Mouse (Mus musculus) kidney, adult 11 months (tissue): Measurements from ENCODE around the gene Hfm1.

ENCODE experiments used
- DNase-seq: peaks from one replicate; pipeline ENCODE4 v3.0.0; 2022

Hfm1 gene

DNA sequence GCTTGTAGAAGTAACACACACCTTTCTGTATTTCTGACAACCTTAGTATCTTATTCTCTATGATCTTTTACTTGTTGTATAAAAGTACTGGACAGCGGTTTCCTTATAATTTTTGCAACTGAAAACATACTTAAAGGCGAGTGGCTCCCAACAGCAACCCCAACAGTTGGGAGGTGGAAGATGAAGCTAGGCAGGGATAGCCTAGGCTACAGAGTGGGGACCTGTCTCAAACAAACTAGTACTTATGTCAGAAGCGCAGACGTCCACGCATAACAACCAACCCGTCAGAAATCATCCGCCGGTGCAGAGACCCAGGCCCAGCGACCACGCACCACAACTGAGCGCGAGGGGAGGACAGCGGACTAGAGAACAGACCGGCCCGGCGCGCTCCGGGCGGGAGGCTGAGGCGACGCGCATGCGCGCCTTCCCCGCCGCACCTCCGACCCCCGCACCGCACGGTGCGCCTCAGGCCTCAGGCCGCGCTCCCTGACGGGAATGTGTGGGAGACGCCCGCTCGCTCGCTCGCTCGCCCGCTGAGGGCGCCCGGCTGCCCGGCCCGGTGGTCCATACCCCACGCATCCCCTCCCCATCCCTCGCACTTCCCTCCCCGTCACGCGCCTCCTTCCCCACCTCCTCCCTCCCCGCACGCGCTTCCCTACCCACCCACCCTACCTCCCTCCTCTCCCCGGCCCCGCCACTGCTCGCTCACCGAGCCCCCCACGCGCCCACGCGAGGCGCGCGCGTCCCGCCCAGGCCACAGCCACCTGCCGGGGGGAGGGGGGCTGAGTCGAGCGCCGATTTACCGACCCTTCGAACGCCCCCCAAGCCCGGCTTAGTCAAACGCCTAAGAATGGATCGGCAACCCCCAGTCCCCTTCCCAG is at the start of gene Hfm1:
TSS of gene Hfm1 (minus strand) at position 834 of the 881 bp plus-strand sequence.
- peak; percentile 6 for DNase-seq

DNA sequence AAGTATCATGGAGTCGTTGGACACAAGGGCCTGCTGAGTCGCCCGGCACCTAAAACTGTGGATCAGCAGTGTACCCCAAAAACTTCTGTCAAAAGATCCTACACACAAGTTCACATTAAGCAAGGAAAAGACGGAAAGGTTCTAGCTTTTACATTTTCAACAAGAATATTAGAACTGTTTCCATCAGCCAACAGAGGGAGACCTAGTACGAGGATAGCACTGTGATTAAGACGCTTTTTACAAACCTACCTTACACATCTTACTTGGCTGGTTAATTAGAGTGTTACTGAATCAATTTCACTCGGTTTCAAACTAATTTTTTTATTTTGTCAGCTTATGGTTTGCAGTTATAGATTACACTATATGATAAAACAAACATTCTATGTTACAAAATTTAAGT is 47.8 kb upstream of the Hfm1 start:
- DNase-seq, result no peak

GRCm38 (mm10) chr5:106967578-106967977 is 41.5 kb upstream of the Hfm1 start:
- no peak for DNase-seq

GRCm38 (mm10) chr5:106966443-106966842 is 40.3 kb upstream of the Hfm1 start:
- DNase-seq, result no peak

DNA sequence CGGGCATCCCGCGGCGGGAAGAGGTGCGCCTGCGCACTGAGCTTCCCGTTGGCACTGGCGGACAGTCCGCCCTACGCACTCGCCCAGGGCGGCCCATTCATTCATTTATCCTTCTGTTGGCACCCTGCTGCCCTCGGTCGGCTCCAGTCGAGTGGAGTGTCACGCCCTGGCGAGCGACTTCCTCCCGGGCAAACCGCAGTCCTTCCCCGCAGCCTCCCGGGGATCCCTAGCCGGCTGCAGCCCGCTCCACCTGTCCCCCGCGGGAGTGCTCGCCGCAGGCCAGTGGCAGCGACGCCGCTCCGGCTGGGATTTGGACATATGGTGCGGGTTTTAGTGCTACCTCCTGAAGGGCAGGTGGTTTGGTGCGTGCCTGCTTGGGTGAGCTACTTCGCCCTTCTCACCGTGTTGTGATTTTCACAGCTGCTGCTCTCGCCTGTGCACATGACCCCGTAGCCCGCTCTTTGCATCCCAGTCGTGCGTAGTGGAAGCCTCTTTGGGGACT is 38.4 kb upstream of the Hfm1 start:
- no peak for DNase-seq

- peak; percentile 84 for DNase-seq
Measured at GRCm38 (mm10) chr5:106963584-106964512, 37.7 kb upstream of the Hfm1 start, which contains the start of gene Cdc7. Gene Cdc7 (plus strand): TSS chr5:106964322.

DNA sequence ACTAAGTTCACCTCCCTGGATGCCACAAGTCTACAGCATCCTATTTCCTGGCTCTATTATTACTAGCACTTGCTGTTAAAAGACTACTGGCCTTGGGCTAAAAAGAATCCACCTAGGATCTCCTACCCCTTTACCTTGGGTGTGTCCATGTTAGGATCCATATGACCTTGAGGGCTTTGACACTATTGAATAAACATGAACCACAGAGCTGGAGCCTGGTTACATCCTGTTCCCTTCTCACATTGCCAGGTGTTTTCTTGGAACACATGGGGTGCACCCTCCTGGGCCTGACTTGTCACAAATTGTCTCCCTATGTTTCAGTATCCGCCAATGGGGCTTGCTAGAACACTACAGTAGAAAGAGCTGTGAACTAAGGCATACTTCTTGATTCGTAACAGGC is 34.3 kb upstream of the Hfm1 start:
- no peak for DNase-seq

GRCm38 (mm10) chr5:106959031-106959430 is 32.9 kb upstream of the Hfm1 start:
- peak; percentile 35 for DNase-seq

- DNase-seq, result peak; percentile 23
Measured at GRCm38 (mm10) chr5:106956467-106956866, 30.3 kb upstream of the Hfm1 start.

DNA sequence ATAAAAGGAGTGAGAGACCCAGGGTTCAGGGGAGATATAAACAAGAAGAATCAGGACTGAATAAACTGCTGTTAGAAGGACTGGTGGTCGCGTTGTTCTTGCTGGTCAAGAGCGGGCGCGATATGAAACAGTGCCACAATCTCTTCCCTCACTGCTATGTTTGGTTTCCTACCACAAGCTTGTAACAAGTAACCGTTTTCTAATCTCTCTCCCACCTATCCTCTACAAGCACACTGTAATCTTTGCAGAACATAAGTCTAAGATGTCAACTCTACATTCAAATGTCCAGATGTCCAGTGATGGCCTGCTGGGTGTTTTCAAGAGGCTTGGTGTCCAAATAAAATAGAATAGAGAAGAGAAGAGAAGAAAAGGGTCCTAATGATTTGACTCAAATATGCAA is 22.6 kb upstream of the Hfm1 start:
- DNase-seq, result no peak

- DNase-seq, result no peak
Measured at GRCm38 (mm10) chr5:106946342-106946741, 20.2 kb upstream of the Hfm1 start.

DNA sequence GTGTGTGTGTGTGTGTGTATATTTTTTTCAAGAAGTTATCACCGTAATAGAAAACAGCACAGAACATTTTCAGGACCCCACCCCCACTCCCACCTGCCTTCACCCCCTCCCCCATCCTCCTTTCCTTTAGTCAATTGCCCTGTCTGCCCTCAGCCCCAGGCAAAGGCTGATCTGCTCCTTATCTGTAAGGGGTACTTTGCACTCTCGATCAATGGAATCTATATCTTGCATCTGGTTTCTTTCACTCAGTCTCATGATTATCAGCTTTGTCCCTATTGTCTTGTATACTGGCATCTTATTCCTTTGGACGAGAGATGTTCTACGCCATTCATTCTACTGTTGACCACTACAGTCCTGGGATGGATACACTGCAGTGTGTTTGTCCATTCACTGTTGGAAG is 1.9 kb upstream of the Hfm1 start:
- DNase-seq, result no peak

- no peak for DNase-seq
Measured at GRCm38 (mm10) chr5:106926369-106926686, 207 bp upstream of the Hfm1 start.

GRCm38 (mm10) chr5:106919315-106919714 is 6.8 kb downstream of the Hfm1 start:
- DNase-seq, result no peak

GRCm38 (mm10) chr5:106896879-106897278 is 29.2 kb downstream of the Hfm1 start:
- no peak for DNase-seq

GRCm38 (mm10) chr5:106891773-106892172 is 34.3 kb downstream of the Hfm1 start:
- peak; percentile 30 for DNase-seq

- no peak for DNase-seq
Measured at GRCm38 (mm10) chr5:106887303-106888071, 38.6 kb downstream of the Hfm1 start.

- no peak for DNase-seq
Measured at GRCm38 (mm10) chr5:106885517-106885916, 40.6 kb downstream of the Hfm1 start.

DNA sequence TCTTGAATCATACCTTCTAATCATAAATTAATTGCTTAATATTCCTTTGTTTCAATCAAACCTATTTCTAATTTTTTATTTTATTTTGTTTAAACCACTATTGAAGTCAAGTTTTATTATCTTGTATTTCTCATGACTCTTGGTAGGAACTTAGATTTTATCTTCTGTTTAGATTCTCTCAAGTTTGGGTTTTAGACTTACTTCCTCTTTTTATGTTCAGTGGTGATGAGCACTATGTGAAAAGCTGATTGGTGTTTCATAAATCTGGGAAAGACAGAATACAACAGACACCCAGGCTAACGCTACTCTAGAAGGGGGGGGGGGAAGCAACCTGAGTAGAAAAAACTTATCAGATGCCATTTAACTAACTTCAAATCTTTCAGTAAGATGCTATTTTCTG is 49.7 kb downstream of the Hfm1 start:
- DNase-seq, result no peak

DNA sequence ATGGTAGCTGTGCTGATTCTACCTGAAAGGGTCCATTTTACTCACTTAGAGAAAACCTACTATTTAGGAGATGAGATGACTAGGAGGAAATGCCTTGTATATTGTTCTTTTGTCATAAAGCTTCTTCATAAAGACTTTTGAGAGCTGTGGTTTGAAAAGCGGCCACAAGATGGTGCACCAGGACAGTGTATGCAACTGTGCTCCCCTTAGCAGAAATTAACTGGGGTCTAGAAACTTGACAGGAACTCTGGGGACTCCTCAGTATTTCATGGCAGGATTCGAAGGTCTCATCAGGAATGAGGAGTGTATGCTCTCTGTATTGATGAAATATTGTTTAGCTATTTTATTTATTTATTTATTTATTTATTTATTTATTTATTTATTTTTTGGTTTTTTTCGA is 65.7 kb downstream of the Hfm1 start:
- DNase-seq, result peak; percentile 8

GRCm38 (mm10) chr5:106853284-106853683 is 72.8 kb downstream of the Hfm1 start:
- DNase-seq, result no peak

DNA sequence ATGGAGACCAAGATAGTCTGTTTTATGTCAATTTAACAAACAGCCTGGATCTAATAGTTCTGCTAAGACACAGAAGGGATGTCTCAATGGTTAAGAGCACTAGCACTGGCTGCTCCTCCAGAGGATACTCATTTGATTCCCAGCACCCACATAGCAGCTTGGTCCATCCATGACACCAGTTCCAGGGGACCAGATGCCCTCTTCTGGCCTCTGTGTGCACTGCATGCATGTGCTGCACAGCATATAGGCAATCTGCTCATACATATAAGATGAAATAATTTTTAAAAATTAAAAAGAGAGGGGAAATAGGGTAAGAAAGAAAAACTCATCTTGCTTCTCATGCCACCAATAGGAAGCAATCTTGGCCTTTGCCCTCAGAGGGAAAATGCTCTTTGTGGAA is 79.1 kb downstream of the Hfm1 start:
- no peak for DNase-seq

DNA sequence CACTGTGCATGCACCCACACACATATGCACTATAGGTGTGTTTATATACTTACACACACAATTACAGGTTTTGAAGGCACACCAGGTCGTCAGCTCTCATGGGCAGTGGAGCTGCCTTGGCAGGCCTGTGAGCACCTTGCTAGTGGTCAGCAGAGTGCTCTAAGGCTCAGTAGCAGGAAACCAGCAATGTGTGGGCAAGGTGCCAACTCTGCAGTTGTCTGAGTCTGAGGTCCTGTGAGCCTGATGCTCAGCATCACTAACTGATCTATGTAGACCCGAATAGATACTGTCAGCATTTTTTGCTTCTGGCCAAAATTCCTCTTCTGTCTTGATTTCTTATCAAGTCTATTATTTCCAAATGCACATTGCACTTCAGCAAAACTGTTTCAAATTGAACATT is 82.2 kb downstream of the Hfm1 start:
- DNase-seq, result no peak
